Comparison of ENCODE assay signal across 12 mouse cellular contexts in the genomic region with DNA sequence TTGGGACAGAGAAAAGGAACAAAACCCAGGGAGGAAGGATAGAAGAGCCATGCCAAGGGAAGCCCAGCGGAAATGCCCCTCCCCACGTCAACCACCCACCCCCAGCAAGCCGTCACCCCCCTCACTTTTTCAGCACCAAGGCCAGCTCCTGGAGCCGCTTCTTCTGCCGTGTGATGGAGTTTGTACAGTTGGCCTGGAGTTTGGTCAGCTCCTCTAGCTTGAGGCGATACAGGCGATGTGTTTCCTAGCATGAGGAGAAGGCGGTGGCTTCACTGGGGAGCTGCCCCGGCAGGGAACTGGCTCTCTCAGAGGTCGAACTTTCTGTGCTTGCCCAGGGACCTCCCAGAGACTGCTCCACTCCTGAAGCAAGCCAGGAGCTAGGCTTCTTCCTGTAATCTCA. TPM values are rescaled to one million over a fixed set of nuclear protein-coding genes. Genes with fewer than 3 reads are reported as not detected.
DNase-seq lines count a peak whose midpoint lies in the region; ATAC-seq and TF ChIP-seq lines count a peak whose summit lies in the region.
"Had no signal": no experiment of that assay in that cellular context is flagged by ENCODE, and none has a peak within 500 bp of the region (broad histone marks: within the 10 kb centered on the region; RNA-seq: fewer than 3 reads in every experiment).

No protein-coding gene starts in this region.

- no peak for ATAC-seq in hindbrain, postnatal 0 days
- ATAC-seq in hindbrain, embryonic 11.5 days (ENCODE audit: low FRiP score), result no peak

- H3K9me3 ChIP-seq in hindbrain, postnatal 0 days (ENCODE audit: low read length), result no peaks in the 10 kb centered on the region
- no peaks in the 10 kb centered on the region for H3K9me3 ChIP-seq in hindbrain, embryonic 11.5 days (ENCODE audit: control insufficient read depth, low read length)

- H3K27ac ChIP-seq in hindbrain, postnatal 0 days, result no peak overlapping the region
- no peak overlapping the region for H3K27ac ChIP-seq in hindbrain, embryonic 11.5 days (ENCODE audit: low read depth, low read length)
- H3K27ac ChIP-seq in cerebellum, adult 2 months (ENCODE audit: insufficient read depth, low read length), result no peak overlapping the region

- no peak overlapping the region for H3K4me3 ChIP-seq in hindbrain, postnatal 0 days (ENCODE audit: low read length)
- no peak overlapping the region for H3K4me3 ChIP-seq in hindbrain, embryonic 11.5 days (ENCODE audit: low read depth, low read length)
- no peak overlapping the region for H3K4me3 ChIP-seq in cerebellum, adult 2 months (replicated peaks; ENCODE audit: insufficient read depth, low read depth, low read length)

- H3K4me2 ChIP-seq in hindbrain, postnatal 0 days (ENCODE audit: low read depth, low read length), result no peak overlapping the region
- H3K4me2 ChIP-seq in hindbrain, embryonic 11.5 days (replicated peaks; ENCODE audit: low read depth, low read length), result no peak overlapping the region

- no peak for TF ChIP-seq CTCF in hindbrain, postnatal 0 days (IDR thresholded peaks at IDR 0.05; ENCODE audit: low read depth)
- TF ChIP-seq CTCF in cerebellum, adult 2 months (IDR thresholded peaks at IDR 0.05; ENCODE audit: borderline replicate concordance, insufficient read depth, low read depth, low read length), result no peak

- H3K27me3 ChIP-seq in hindbrain, postnatal 0 days (ENCODE audit: insufficient read depth, low read length), result no peaks in the 10 kb centered on the region
- H3K27me3 ChIP-seq in hindbrain, embryonic 11.5 days (ENCODE audit: control insufficient read depth, insufficient read depth, low read length), result no peaks in the 10 kb centered on the region
- H3K27me3 ChIP-seq in cerebellum, adult 2 months (ENCODE audit: control insufficient read depth, insufficient read depth, low read length), result no peaks in the 10 kb centered on the region

- peak overlapping the region; percentile 83; the same call in 1 of the 2 replicates for H3K9ac ChIP-seq in hindbrain, postnatal 0 days (replicated peaks; ENCODE audit: low read length)
- no peak overlapping the region for H3K9ac ChIP-seq in hindbrain, embryonic 11.5 days (ENCODE audit: low read depth, low read length)

- H3K36me3 ChIP-seq in hindbrain, postnatal 0 days (ENCODE audit: insufficient read depth, low read length), result peaks cover 7% of the 10 kb centered on the region; the same call in 1 of the 2 replicates
- H3K36me3 ChIP-seq in hindbrain, embryonic 11.5 days (ENCODE audit: control insufficient read depth, insufficient read depth, low read length), result no peaks in the 10 kb centered on the region

- 0 out of 2 replicates have a peak, but pooled peaks cover 5% of the 10 kb centered on the region for H3K4me1 ChIP-seq in hindbrain, postnatal 0 days (ENCODE audit: insufficient read depth, low read length)
- peaks cover 9% of the 10 kb centered on the region for H3K4me1 ChIP-seq in hindbrain, embryonic 11.5 days (replicated peaks; ENCODE audit: control insufficient read depth, insufficient read depth, low read length)
- H3K4me1 ChIP-seq in cerebellum, adult 2 months (ENCODE audit: control insufficient read depth, insufficient read depth, low read length), result 0 out of 2 replicates have a peak, but pooled peaks cover 4% of the 10 kb centered on the region

- WGBS in hindbrain, postnatal 0 days, result 63% methylated on average over 10 of the region's 10 CpGs
- 73% methylated on average over 10 of the region's 10 CpGs for WGBS in hindbrain, embryonic 11.5 days
- 66% methylated on average over 10 of the region's 10 CpGs for WGBS in cerebellum, adult 2 months

- TF ChIP-seq POLR2A in cerebellum, adult 2 months (IDR thresholded peaks at IDR 0.05; ENCODE audit: borderline replicate concordance, insufficient read depth, low read length), result no peak

- no peak for DNase-seq in hindbrain, postnatal 0 days (ENCODE audit: low spot score)
- DNase-seq in hindbrain, embryonic 11.5 days (ENCODE audit: low spot score), result no peak
- DNase-seq in ES-CJ7 (ENCODE audit: low read depth, low spot score), result peak; percentile 23
- peak; percentile 57 for DNase-seq in ZHBTc4 (ENCODE audit: low read depth, low spot score)
- peak; percentile 65 to 87 for DNase-seq in kidney, postnatal 25 days
- DNase-seq in retina, postnatal 1 day, result no peak
- DNase-seq in cerebellum, adult 2 months, result no peak
- DNase-seq in cerebellum, adult 11-12 months, result no peak
- DNase-seq: cerebellum, adult 8-10 months; heart, postnatal 36 days; lung, postnatal 36 days had no signal

RNA-seq across cellular contexts. Expression of a gene that starts 2.1 kb away (rescaled TPM):
- 52.8 and 71.7 TPM in 2 replicates for total RNA-seq in hindbrain, postnatal 0 days (2014; rRNA removed)
- 83.2 and 89.7 TPM in 2 replicates for polyA plus RNA-seq in hindbrain, postnatal 0 days (2015; fragmentation: Nextera tagmentation; extraction: Ambion mirVana)
- polyA plus RNA-seq in hindbrain, embryonic 11.5 days (2014; fragmentation: Nextera tagmentation; extraction: Ambion mirVana), result 62.5 and 70.0 TPM in 2 replicates
- polyA plus RNA-seq in cerebellum, adult 2 months (2012; rRNA removed), result 14.8 and 15.6 TPM in 2 replicates

RNA-seq across cellular contexts. Expression of a gene that starts 36.0 kb away (rescaled TPM):
- total RNA-seq in hindbrain, postnatal 0 days (2014; rRNA removed), result 0.10 TPM in 1 of 2 replicates, not detected in the other
- 0.61 and 0.69 TPM in 2 replicates for polyA plus RNA-seq in hindbrain, postnatal 0 days (2015; fragmentation: Nextera tagmentation; extraction: Ambion mirVana)
- polyA plus RNA-seq in hindbrain, embryonic 11.5 days (2014; fragmentation: Nextera tagmentation; extraction: Ambion mirVana), result 0.36 and 0.54 TPM in 2 replicates
- 0.26 and 0.62 TPM in 2 replicates for polyA plus RNA-seq in cerebellum, adult 2 months (2012; rRNA removed)
- total RNA-seq: heart, adult 8-10 months; heart, postnatal 36 days had no signal

RNA-seq across cellular contexts. Expression of a gene that starts 36.1 kb away (rescaled TPM):
- total RNA-seq in hindbrain, postnatal 0 days (2014; rRNA removed), result 165 and 169 TPM in 2 replicates
- polyA plus RNA-seq in hindbrain, postnatal 0 days (2015; fragmentation: Nextera tagmentation; extraction: Ambion mirVana), result 732 and 760 TPM in 2 replicates
- 620 and 621 TPM in 2 replicates for polyA plus RNA-seq in hindbrain, embryonic 11.5 days (2014; fragmentation: Nextera tagmentation; extraction: Ambion mirVana)
- 676 and 703 TPM in 2 replicates for polyA plus RNA-seq in cerebellum, adult 2 months (2012; rRNA removed)

Comparison
In these comparisons a context has a peak if more than half of its experiments do, and no peak if none do; other contexts are left out.
1. DNase-seq: peak in ES-CJ7 (single experiment), ZHBTc4 (single experiment) and kidney, postnatal 25 days (2 of 2); none in hindbrain, postnatal 0 days (single experiment), hindbrain, embryonic 11.5 days (single experiment), retina, postnatal 1 day (single experiment), cerebellum, adult 2 months (0 of 2) and cerebellum, adult 11-12 months (single experiment).